Comparison of ENCODE assay signal across 25 mouse cellular contexts in the genomic region with DNA sequence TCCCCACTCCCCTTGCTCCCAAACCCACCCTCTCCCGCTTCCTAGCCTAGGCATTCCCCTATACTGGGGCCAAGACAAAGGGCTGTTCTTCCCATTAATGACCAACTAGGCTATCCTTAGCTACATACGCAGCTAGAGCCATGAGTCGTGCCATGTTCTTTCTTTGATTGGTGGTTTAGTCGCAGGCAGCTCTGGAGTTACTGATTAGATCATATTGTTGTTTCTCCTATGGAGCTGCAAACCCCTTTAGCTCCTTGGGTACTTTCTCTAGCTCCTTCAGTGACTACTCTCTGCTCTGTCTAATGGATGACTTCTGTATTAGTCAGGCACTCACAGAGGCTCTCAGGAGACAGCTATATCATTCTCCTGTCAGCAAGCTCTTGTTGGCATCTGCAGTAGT.
"Had no signal": no experiment of that assay in that cellular context is flagged by ENCODE, and none has a peak within 500 bp of the region (broad histone marks: within the 10 kb centered on the region; RNA-seq: fewer than 3 reads in every experiment).

No protein-coding gene starts in this region.

- DNase-seq: cerebellum, adult 9-11 months; cerebellum, postnatal 10 days; cerebellum, postnatal 14 days; cerebellum, postnatal 25 days; cerebellum, postnatal 36 days; embryo, embryonic 11 days; forebrain, postnatal 0 days; gastrocnemius, adult 2 months; gastrocnemius, postnatal 10 days; gastrocnemius, postnatal 14 days; gastrocnemius, postnatal 25 days; gastrocnemius, postnatal 36 days; heart, adult 11 months; heart, adult 18-20 months; heart, adult 2 months had no signal

- H3K27ac ChIP-seq: embryonic facial prominence, embryonic 10.5 days; embryonic facial prominence, embryonic 12.5 days; embryonic facial prominence, embryonic 13.5 days; embryonic facial prominence, embryonic 15.5 days; forebrain, embryonic 10.5 days; forebrain, embryonic 12.5 days; forebrain, embryonic 13.5 days; forebrain, embryonic 15.5 days; gastrocnemius, adult 2 months; heart, adult 2 months; heart, embryonic 10.5 days had no signal

- H3K4me3 ChIP-seq: embryonic facial prominence, embryonic 10.5 days; embryonic facial prominence, embryonic 12.5 days; embryonic facial prominence, embryonic 13.5 days; embryonic facial prominence, embryonic 15.5 days; erythroblast, embryonic 14.5 days; forebrain, embryonic 10.5 days; forebrain, embryonic 12.5 days; forebrain, embryonic 13.5 days; forebrain, embryonic 15.5 days; gastrocnemius, adult 2 months; heart, adult 2 months; heart, embryonic 10.5 days had no signal
